Mouse (Mus musculus) C2C12 (cell line): ENCODE results near the gene Gata2.

Experiments
- CTCF ChIP-seq: IDR thresholded peaks from one replicate; pipeline ENCODE4 v1.5.1; 2011; ENCODE audit not compliant: control insufficient read depth, insufficient read depth, insufficient read length
- MAX ChIP-seq: IDR thresholded peaks from one replicate; pipeline ENCODE4 v1.6.1; 2011; ENCODE audit warnings: mild to moderate bottlenecking, control low read depth
- MYOG ChIP-seq: IDR thresholded peaks from one replicate; pipeline ENCODE4 v1.6.1; 2011; ENCODE audit not compliant: control insufficient read depth, insufficient read length; ENCODE audit errors: extremely low read depth
- USF1 ChIP-seq: IDR thresholded peaks from one replicate; pipeline ENCODE4 v1.6.1; 2011; ENCODE audit warnings: low read depth, mild to moderate bottlenecking, control low read depth, moderate library complexity

- TF ChIP-seq CTCF, result no peak
- TF ChIP-seq MYOG, result no peak
- no peak for TF ChIP-seq USF1
- TF ChIP-seq MAX, result no peak
These were observed 11.7 kb downstream of the Gata2 start for GRCm38 (mm10) chr6:88205386-88205700.
